Mouse (Mus musculus): ENCODE results near the gene Clec2g. TPM values are rescaled to one million over a fixed set of nuclear protein-coding genes. Genes with fewer than 3 reads are reported as not detected.

Clec2g gene
- total and polyA plus RNA-seq, 3 experiments, result 0.04 TPM; not detected in 2

- H3K27ac ChIP-seq (ENCODE audit: control insufficient read depth, low read depth, low read length), result no peak overlapping the region
- H3K9me3 ChIP-seq (replicated peaks; ENCODE audit: insufficient read depth, low read length), result no peaks in the 10 kb centered on the region
- DNase-seq (ENCODE audit: low read depth, low spot score), result no peak
- no peaks in the 10 kb centered on the region for H3K27me3 ChIP-seq (ENCODE audit: control insufficient read depth in 1 of 2, insufficient read depth in 2 of 2, low read length in 2 of 2)
- TF ChIP-seq ZMIZ1 (IDR thresholded peaks at IDR 0.05; ENCODE audit: low read depth, low read length) (no peak), NRF1 (IDR thresholded peaks at IDR 0.05; ENCODE audit: insufficient read depth, low read depth, low read length, poor library complexity, severe bottlenecking) (no peak), USF1 (IDR thresholded peaks at IDR 0.05; ENCODE audit: low read depth, low read length) (no peak), BHLHE40 (IDR thresholded peaks at IDR 0.05; ENCODE audit: borderline replicate concordance, low read depth, low read length) (no peak), UBTF (IDR thresholded peaks at IDR 0.05; ENCODE audit: borderline replicate concordance, insufficient read depth, low read depth, low read length) (no peak), ZKSCAN1 (IDR thresholded peaks at IDR 0.05; ENCODE audit: low read depth, low read length) (no peak), MAX (IDR thresholded peaks at IDR 0.05; ENCODE audit: low read length) (no peak), TAL1 (IDR thresholded peaks at IDR 0.05; ENCODE audit: low read length) (no peak), RCOR1 (IDR thresholded peaks at IDR 0.05; ENCODE audit: low read depth, low read length) (no peak)
- H3K9ac ChIP-seq (ENCODE audit: control insufficient read depth, low read depth, low read length, poor library complexity, severe bottlenecking), result no peak overlapping the region
- no peak overlapping the region for H3K4me3 ChIP-seq (ENCODE audit: control insufficient read depth in 1 of 2, insufficient read depth in 1 of 2, low read depth in 2 of 2, low read length in 2 of 2)
- H3K79me2 ChIP-seq (ENCODE audit: control insufficient read depth, insufficient read depth, low read length, poor library complexity), result no peaks in the 10 kb centered on the region
- no peaks in the 10 kb centered on the region for H3K36me3 ChIP-seq (ENCODE audit: control insufficient read depth in 1 of 2, insufficient read depth in 2 of 2, low read length in 2 of 2)
- no peaks in the 10 kb centered on the region for H3K4me1 ChIP-seq (ENCODE audit: control insufficient read depth in 1 of 2, insufficient read depth in 2 of 2, low read length in 2 of 2)
Observed at GRCm38 (mm10) chr6:128971394-128972039, 37.3 kb downstream of the Clec2g start.

- Histone ChIP-seq H3K27me3 (ENCODE audit: control insufficient read depth in 1 of 2, insufficient read depth in 2 of 2, low read length in 2 of 2) (no peaks in the 10 kb centered on the region), H3K9me3 (replicated peaks; ENCODE audit: insufficient read depth, low read length) (no peaks in the 10 kb centered on the region), H3K9ac (ENCODE audit: control insufficient read depth, low read depth, low read length, poor library complexity, severe bottlenecking) (no peak overlapping the region), H3K36me3 (ENCODE audit: control insufficient read depth in 1 of 2, insufficient read depth in 2 of 2, low read length in 2 of 2) (no peaks in the 10 kb centered on the region), H3K79me2 (ENCODE audit: control insufficient read depth, insufficient read depth, low read length, poor library complexity) (peaks cover 1% of the 10 kb centered on the region; the same call in 1 of the 2 replicates), H3K4me1 (ENCODE audit: control insufficient read depth in 1 of 2, insufficient read depth in 2 of 2, low read length in 2 of 2) (no peaks in the 10 kb centered on the region), H3K27ac (ENCODE audit: control insufficient read depth, low read depth, low read length) (no peak overlapping the region), H3K4me3 (ENCODE audit: control insufficient read depth in 1 of 2, insufficient read depth in 1 of 2, low read depth in 2 of 2, low read length in 2 of 2) (no peak overlapping the region)
- TF ChIP-seq TAL1 (IDR thresholded peaks at IDR 0.05; ENCODE audit: low read length) (no peak), SMC3 (IDR thresholded peaks at IDR 0.05; ENCODE audit: low read depth, low read length) (no peak), UBTF (IDR thresholded peaks at IDR 0.05; ENCODE audit: borderline replicate concordance, insufficient read depth, low read depth, low read length) (no peak), SIN3A (IDR thresholded peaks at IDR 0.05; ENCODE audit: low read length) (no peak), GATA1 (IDR thresholded peaks at IDR 0.05; ENCODE audit: low read depth, low read length) (no peak), GABPA (IDR thresholded peaks at IDR 0.05; ENCODE audit: low read depth, low read length) (no peak), KAT2A (conservative IDR thresholded peaks at IDR 0.05; ENCODE audit: low read depth, low read length) (no peak), E2F4 (IDR thresholded peaks at IDR 0.05; ENCODE audit: borderline replicate concordance, low read depth, low read length) (no peak), ZKSCAN1 (IDR thresholded peaks at IDR 0.05; ENCODE audit: low read depth, low read length) (no peak)
- no peak for DNase-seq (ENCODE audit: low read depth, low spot score)
Observed at GRCm38 (mm10) chr6:128972156-128972555, 38.0 kb downstream of the Clec2g start.

Measured in MEL (cell line).